ENCODE assay signal across 8 mouse cellular contexts in the genomic region with DNA sequence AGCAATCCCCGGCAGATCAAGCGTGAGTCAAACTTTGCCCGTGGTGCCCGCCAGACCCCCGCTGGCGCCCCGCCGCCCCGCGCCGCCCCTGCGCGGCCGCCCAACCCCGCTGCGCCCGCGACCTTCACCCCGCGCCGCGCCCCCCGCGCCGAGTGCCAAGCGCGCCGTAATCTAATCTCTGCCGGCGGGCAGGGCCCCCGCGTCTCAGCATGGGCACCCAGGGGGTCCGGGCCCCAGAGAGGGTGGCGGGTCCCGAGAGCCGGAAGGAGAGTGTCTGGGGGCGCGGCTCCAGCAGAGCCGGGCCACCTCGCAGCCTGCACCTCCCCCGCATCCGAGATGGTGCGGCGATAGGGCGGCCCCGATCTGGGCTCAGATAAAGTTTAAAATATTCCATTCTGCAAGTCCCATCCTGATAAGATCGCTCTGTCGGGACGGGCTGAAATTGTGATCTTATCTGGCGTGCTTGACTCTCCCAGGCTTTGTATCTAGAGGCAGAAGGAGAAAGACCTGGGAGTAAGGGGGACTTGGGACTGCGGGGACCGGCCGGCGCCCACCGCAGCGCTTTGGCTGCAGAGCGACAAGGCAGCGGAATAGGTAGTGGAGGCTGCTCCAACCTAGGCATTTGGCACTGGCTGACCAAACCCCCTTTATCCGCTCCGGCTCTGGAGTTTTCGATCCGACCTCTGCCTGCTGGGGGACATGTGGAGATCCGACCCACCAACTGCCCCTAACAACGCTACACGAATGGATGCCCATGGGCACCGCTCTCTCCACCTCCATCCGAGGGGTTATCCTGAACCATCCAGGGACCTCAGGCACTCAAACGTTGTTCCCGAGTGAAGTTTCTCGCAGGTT. TPM values are rescaled to one million over a fixed set of nuclear protein-coding genes. Genes with fewer than 3 reads are reported as not detected.
DNase-seq lines count a peak whose midpoint lies in the region; ATAC-seq and TF ChIP-seq lines count a peak whose summit lies in the region.

No protein-coding gene starts in this region.

- peak; percentile 54 for DNase-seq in B cell, adult 2 months
- no peak for DNase-seq in G1E (ENCODE audit: low spot score)
- DNase-seq in embryonic facial prominence, embryonic 11.5 days (ENCODE audit: low spot score): peak; percentile 25
- DNase-seq in naive thymus-derived CD4-positive, alpha-beta T cell, adult 2 months (ENCODE audit: low read depth): peak; percentile 65
- peak; percentile 46 for DNase-seq in urinary bladder, postnatal 14 days (ENCODE audit: low spot score)
- no peak for DNase-seq in left cerebral cortex, postnatal 14 days (ENCODE audit: low spot score in 2 of 2)

- H3K4me1 ChIP-seq in G1E (ENCODE audit: insufficient read depth, low read depth, low read length): peaks cover 80% of the 10 kb centered on the region
- H3K4me1 ChIP-seq in embryonic facial prominence, embryonic 11.5 days (ENCODE audit: control insufficient read depth, insufficient read depth, low read length): peaks cover 16% of the 10 kb centered on the region
- peaks cover 61% of the 10 kb centered on the region for H3K4me1 ChIP-seq in hindbrain, embryonic 12.5 days
- peaks cover 43% of the 10 kb centered on the region for H3K4me1 ChIP-seq in limb, embryonic 15.5 days

- H3K4me3 ChIP-seq in G1E (ENCODE audit: low read depth, low read length): peak overlapping the region; percentile 90
- H3K4me3 ChIP-seq in embryonic facial prominence, embryonic 11.5 days (ENCODE audit: low read depth, low read length): peak overlapping the region; percentile 71
- H3K4me3 ChIP-seq in hindbrain, embryonic 12.5 days: peak overlapping the region; percentile 62
- peak overlapping the region; percentile 69 for H3K4me3 ChIP-seq in limb, embryonic 15.5 days

- ATAC-seq in G1E (ENCODE audit: extremely low read depth, insufficient number of reproducible peaks, low FRiP score, poor library complexity, severe bottlenecking): no peak
- ATAC-seq in embryonic facial prominence, embryonic 11.5 days (replicated peaks; ENCODE audit: insufficient number of reproducible peaks, low FRiP score, low TSS enrichment, low read depth): no peak
- no peak for ATAC-seq in hindbrain, embryonic 12.5 days (ENCODE audit: low FRiP score)
- ATAC-seq in limb, embryonic 15.5 days (ENCODE audit: insufficient number of reproducible peaks, low FRiP score, low TSS enrichment, low read depth): no peak

- H3K27ac ChIP-seq in embryonic facial prominence, embryonic 11.5 days (replicated peaks; ENCODE audit: low read depth, low read length): no peak overlapping the region; the same call in 1 of the 2 replicates
- H3K27ac ChIP-seq in hindbrain, embryonic 12.5 days: peak overlapping the region; percentile 73
- peak overlapping the region; percentile 59 for H3K27ac ChIP-seq in limb, embryonic 15.5 days

- peaks cover 44% of the 10 kb centered on the region for H3K36me3 ChIP-seq in G1E (replicated peaks)
- no peaks in the 10 kb centered on the region for H3K36me3 ChIP-seq in embryonic facial prominence, embryonic 11.5 days (replicated peaks; ENCODE audit: control insufficient read depth, insufficient read depth, low read depth, low read length)
- no peaks in the 10 kb centered on the region for H3K36me3 ChIP-seq in hindbrain, embryonic 12.5 days
- no peaks in the 10 kb centered on the region for H3K36me3 ChIP-seq in limb, embryonic 15.5 days

- no peak for TF ChIP-seq CTCF in G1E (IDR thresholded peaks at IDR 0.05; ENCODE audit: low read depth, low read length)

- no peaks in the 10 kb centered on the region for H3K9me3 ChIP-seq in G1E (replicated peaks)
- H3K9me3 ChIP-seq in embryonic facial prominence, embryonic 11.5 days (replicated peaks; ENCODE audit: control insufficient read depth, low read length): no peaks in the 10 kb centered on the region
- no peaks in the 10 kb centered on the region for H3K9me3 ChIP-seq in hindbrain, embryonic 12.5 days (replicated peaks)
- no peaks in the 10 kb centered on the region for H3K9me3 ChIP-seq in limb, embryonic 15.5 days

- H3K9ac ChIP-seq in embryonic facial prominence, embryonic 11.5 days (replicated peaks; ENCODE audit: low read length): peak overlapping the region; percentile 68
- peak overlapping the region; percentile 79 for H3K9ac ChIP-seq in hindbrain, embryonic 12.5 days
- H3K9ac ChIP-seq in limb, embryonic 15.5 days: peak overlapping the region; percentile 63

- intact Hi-C loops in left cerebral cortex, postnatal 14 days (cut with DNase I): no loop called here

- H3K27me3 ChIP-seq in G1E (ENCODE audit: insufficient read depth, low read length): peaks cover 16% of the 10 kb centered on the region
- peaks cover 16% of the 10 kb centered on the region for H3K27me3 ChIP-seq in embryonic facial prominence, embryonic 11.5 days (ENCODE audit: control insufficient read depth, insufficient read depth, low read length)
- H3K27me3 ChIP-seq in hindbrain, embryonic 12.5 days: peaks cover 40% of the 10 kb centered on the region
- H3K27me3 ChIP-seq in limb, embryonic 15.5 days: peaks cover 33% of the 10 kb centered on the region

- peak overlapping the region; percentile 99 for H3K4me2 ChIP-seq in embryonic facial prominence, embryonic 11.5 days (ENCODE audit: low read depth, low read length)
- peak overlapping the region; percentile 98 for H3K4me2 ChIP-seq in hindbrain, embryonic 12.5 days (replicated peaks)
- peak overlapping the region; percentile 99 for H3K4me2 ChIP-seq in limb, embryonic 15.5 days

- under 1% methylated on average over 61 of the region's 70 CpGs for WGBS in embryonic facial prominence, embryonic 11.5 days
- WGBS in hindbrain, embryonic 12.5 days: under 1% methylated on average over 60 of the region's 70 CpGs
- WGBS in limb, embryonic 15.5 days: under 1% methylated on average over 67 of the region's 70 CpGs

RNA-seq across cellular contexts. Expression of a gene that starts 0.8 kb away (rescaled TPM):
- total RNA-seq in G1E (2014; fragmentation: Nextera tagmentation) (254 and 292 TPM in 2 replicates), G1E (2017) (53.1 and 54.4 TPM in 2 replicates)
- 1,150 and 1,251 TPM in 2 replicates for polyA plus RNA-seq in G1E (2012)
- polyA plus RNA-seq in embryonic facial prominence, embryonic 11.5 days (2014; fragmentation: Nextera tagmentation; extraction: Ambion mirVana): 1.5 and 1.8 TPM in 2 replicates
- 2.5 and 3.3 TPM in 2 replicates for polyA plus RNA-seq in hindbrain, embryonic 12.5 days (2016; fragmentation: Nextera tagmentation; extraction: Ambion mirVana)
- polyA plus RNA-seq in limb, embryonic 15.5 days (2015; fragmentation: Nextera tagmentation; extraction: Ambion mirVana): 1.1 and 1.2 TPM in 2 replicates
- total RNA-seq in left cerebral cortex, postnatal 14 days (2021): 10 to 100 TPM; 20.4 to 25.2 TPM

Comparison
In these comparisons a context has a peak if more than half of its experiments do, and no peak if none do; other contexts are left out.
1. DNase-seq: peak in B cell, adult 2 months (2 of 2), embryonic facial prominence, embryonic 11.5 days (single experiment), naive thymus-derived CD4-positive, alpha-beta T cell, adult 2 months (single experiment) and urinary bladder, postnatal 14 days (single experiment); none in G1E (single experiment) and left cerebral cortex, postnatal 14 days (0 of 2).
2. RNA of a gene that starts 0.8 kb away (polyA plus RNA-seq): 1,150 to 1,251 TPM in G1E; 2.5 to 3.3 TPM in hindbrain, embryonic 12.5 days, 1.5 to 1.8 TPM in embryonic facial prominence, embryonic 11.5 days and 1.1 to 1.2 TPM in limb, embryonic 15.5 days; every median in the first group is over 100 times any median in the second.
3. Peak in every context shown above with its lines, with median percentiles within 50 percentile points of each other: H3K4me3 ChIP-seq, H3K4me2 ChIP-seq and H3K9ac ChIP-seq.